Mouse (Mus musculus): Measurements from ENCODE around the gene Vmn2r26.
"Not testable (repeated sequence)": the region's sequence is repeated elsewhere in the genome, so short reads cannot be mapped to it uniquely, and the experiment has no call there.

Gene Vmn2r26

DNA sequence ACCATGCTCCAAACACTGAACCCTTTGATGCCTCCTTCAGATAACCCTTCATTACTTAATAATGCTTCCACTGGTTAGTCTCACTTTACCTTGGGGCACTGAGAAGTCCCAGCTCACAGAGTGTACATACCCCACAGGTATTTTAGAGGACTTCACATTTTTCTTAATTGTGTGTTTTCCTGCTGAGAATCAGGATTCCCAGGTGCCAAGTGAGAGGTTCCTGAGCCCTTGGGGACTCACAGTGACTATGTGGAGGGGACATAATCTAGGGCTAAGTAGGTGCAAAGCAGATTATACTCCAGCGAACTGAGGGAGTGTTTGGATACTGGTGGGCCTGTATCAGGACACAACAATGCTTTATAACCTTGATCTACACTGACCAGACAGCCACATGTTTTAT, at the start of gene Vmn2r26:
TSS of gene Vmn2r26 (plus strand) at position 301 of the 400 bp plus-strand sequence.
- not testable (repeated sequence) for DNase-seq

DNA sequence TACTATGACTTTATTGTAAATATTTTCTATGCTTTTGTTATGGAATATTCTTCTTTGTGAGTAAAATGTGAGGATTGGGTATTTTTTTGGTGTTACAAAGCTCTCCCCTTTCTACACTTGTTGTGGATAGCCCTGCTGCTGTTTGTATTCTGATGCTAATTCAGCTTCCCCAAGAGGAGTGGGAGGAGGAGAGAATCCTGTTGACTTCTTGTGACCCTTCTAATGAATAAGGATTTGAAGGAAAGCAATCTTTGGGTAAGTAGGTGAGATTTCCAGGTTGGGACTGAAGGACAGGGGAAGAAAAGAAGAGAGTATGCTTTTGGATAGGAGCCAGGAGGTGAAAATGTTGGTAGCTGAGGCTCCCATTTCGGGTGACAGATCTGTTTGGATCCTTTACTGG, 3.5 kb upstream of the Vmn2r26 start:
- no peak for DNase-seq

DNA sequence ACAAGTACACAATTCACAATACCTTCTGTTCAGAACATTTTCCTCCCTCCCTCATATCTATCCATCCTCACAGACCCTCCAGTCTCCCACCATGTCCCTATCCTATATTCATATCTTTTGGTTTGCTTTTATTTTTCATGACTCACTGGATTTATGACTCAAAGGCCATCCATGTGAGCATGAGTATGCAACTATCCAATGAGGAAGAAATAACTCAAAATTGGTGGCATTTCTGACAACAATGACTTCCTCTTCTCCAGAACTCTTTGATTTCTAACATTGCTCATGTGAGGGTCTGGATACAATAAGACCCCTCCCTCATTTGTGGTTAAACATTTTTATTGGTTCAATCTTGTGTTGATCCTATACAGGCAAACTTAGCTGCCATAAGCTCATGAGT, 24.0 kb downstream of the Vmn2r26 start:
- no peak for DNase-seq

GRCm38 (mm10) chr6:124053611-124054010, 29.2 kb downstream of the Vmn2r26 start:
- not testable (repeated sequence) for DNase-seq

DNA sequence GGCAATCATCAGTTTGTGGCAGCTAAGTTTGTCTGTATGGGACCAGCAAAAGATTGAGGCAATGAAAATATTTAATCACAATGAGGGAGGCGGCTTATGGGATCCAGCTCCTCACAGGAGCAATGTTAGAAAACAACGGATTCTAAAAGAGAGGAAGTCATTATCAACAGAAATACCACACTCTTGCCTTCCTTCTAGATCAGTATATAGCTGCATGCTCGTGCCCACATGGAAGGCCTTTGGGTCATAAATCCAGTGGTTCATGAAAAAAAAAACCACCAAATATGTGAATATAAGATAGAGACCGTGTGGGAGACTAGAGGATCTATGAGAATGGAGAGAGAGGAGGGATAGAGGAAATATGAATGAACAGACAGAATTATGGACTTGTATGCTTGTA, 78.0 kb downstream of the Vmn2r26 start:
- DNase-seq = no peak
